Mouse (Mus musculus) spleen, adult 2 months (tissue): ENCODE measurements at regions not wholly inside any gene's neighbourhood (a gene's known extent, or its start where the extent isn't known, plus 50 kb on each side); places are given as distances from the start of the nearest gene placed in this dataset.

Source experiments
- DNase-seq, 2 experiments: peaks; one replicate each; pipeline versions ENCODE4 v3.0.0 to v3.0.0-alpha.2; 2012 to 2021; ENCODE audit warnings: low spot score in 2 of 2, low read depth in 1 of 2
- H3K27ac ChIP-seq: fragments of 200-500 bp; 2 replicates; pipeline ENCODE4 v1.5.1; 2012; ENCODE audit warnings: low read length, inconsistent platforms; ENCODE audit not compliant: insufficient read depth
- H3K27me3 ChIP-seq: fragments of 200-500 bp; 2 replicates; pipeline ENCODE4 v1.6.1; 2012; ENCODE audit warnings: mild to moderate bottlenecking, moderate library complexity, low read length, inconsistent platforms; ENCODE audit not compliant: control insufficient read depth, insufficient read depth
- H3K36me3 ChIP-seq: fragments of 200-500 bp; 2 replicates; pipeline ENCODE4 v1.6.1; 2012; ENCODE audit warnings: mild to moderate bottlenecking, low read length, inconsistent platforms; ENCODE audit not compliant: control insufficient read depth, insufficient read depth
- H3K4me1 ChIP-seq: fragments of 200-500 bp; 2 replicates; pipeline ENCODE4 v1.6.1; 2011; ENCODE audit warnings: inconsistent platforms; ENCODE audit not compliant: control insufficient read depth, insufficient read depth, insufficient read length
- H3K4me3 ChIP-seq: fragments of 200-500 bp; 2 replicates; pipeline ENCODE4 v1.5.1; 2011; ENCODE audit warnings: mild to moderate bottlenecking, inconsistent platforms; ENCODE audit not compliant: insufficient read depth, insufficient read length; ENCODE audit errors: extremely low read depth
- CTCF ChIP-seq: fragments of 200-500 bp; IDR thresholded peaks from 2 replicates; pipeline ENCODE4 v1.5.1; 2011; ENCODE audit warnings: mild to moderate bottlenecking, inconsistent platforms; ENCODE audit not compliant: insufficient read depth, insufficient read length, insufficient replicate concordance; ENCODE audit errors: extremely low read depth
- POLR2A ChIP-seq: fragments of 200-500 bp; IDR thresholded peaks from 2 replicates; pipeline ENCODE4 v1.6.1; 2011; ENCODE audit warnings: low read depth, low read length, inconsistent platforms
- WGBS: fragments of 180-500 bp; shearing (Covaris S2); methylation state at CpG from one replicate; pipeline ENCODE4 v1.1.7; 2018; 5-methylcytosine and 5-hydroxymethylcytosine counted together

DNA sequence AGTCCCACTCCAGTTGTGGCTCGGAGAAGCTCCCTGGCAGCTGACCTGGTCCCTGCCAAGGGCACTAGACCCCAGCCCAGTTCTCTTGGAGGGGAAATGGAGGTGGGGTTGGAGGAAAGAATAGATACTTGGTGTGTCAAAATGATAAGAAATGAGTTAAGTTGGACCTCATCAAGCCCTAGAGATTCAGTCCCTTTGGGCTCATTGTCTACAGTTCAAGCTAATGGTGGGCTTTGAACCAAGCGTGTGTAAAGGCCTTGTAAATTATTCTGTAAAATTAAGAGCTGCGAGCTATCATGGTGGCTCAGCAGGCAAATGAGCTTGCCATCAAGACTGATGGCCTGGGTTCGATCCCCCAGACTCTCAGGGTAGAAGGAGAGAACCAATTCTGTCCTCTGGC is 179.8 kb downstream of the Tfap2c start:
- TF ChIP-seq POLR2A: no peak
- no peak for TF ChIP-seq CTCF
- WGBS: 66% methylated on average over 4 of the region's 4 CpGs
- no peak for DNase-seq
- H3K27ac ChIP-seq: no peak overlapping the region
- H3K27me3 ChIP-seq: peaks cover 7% of the 10 kb centered on the region
- no peak overlapping the region for H3K4me3 ChIP-seq
- no peaks in the 10 kb centered on the region for H3K36me3 ChIP-seq
- H3K4me1 ChIP-seq: no peaks in the 10 kb centered on the region

DNA sequence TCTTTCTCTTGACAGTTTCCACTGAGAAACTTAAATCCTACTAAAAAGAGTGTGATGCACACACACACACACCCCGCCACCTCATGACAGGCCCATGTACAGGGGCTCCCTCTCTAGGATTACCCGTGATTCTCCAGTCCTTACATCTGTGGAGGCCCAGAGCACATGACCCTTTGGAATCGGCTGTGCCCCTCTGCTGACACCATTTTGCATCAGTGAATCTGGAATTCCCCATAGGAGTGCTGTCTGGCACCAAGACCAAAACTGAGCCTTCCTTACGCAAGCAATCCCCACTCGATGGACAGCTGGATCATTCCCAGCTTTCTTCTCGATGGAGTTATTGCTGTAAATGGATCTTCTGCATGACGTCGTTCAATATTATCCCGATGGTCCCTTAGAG is 180.3 kb downstream of the Tfap2c start:
- no peak overlapping the region for H3K27ac ChIP-seq
- no peak for DNase-seq
- WGBS: 63% methylated on average over 9 of the region's 9 CpGs
- peaks cover 7% of the 10 kb centered on the region for H3K27me3 ChIP-seq
- no peaks in the 10 kb centered on the region for H3K36me3 ChIP-seq
- H3K4me3 ChIP-seq: no peak overlapping the region
- TF ChIP-seq CTCF (no peak), POLR2A (no peak)
- no peaks in the 10 kb centered on the region for H3K4me1 ChIP-seq

DNA sequence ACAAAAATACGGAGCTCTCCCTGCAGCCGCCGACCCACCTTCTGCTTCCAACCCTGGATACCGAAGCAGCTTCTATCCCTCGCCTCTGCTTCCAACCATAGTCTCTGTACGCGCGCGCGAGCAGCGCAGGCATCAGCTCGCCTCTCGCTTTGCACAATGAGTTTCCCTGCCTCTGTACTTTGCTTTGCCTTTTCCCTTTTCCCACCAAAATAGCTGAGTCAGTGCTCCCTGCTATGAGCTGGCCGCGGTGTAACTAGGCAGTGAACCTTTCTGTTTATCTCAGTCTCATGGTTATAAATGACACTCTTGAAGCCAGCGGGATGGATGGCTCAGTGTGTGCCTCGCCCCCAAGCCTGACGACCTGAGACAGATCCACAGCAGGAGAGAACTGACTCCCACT is 182.0 kb downstream of the Tfap2c start:
- Histone ChIP-seq H3K36me3 (no peaks in the 10 kb centered on the region), H3K4me1 (no peaks in the 10 kb centered on the region), H3K4me3 (no peak overlapping the region), H3K27me3 (peaks cover 7% of the 10 kb centered on the region), H3K27ac (no peak overlapping the region)
- no peak for TF ChIP-seq CTCF
- TF ChIP-seq POLR2A: no peak
- DNase-seq: no peak
- WGBS: 10% methylated on average over 18 of the region's 18 CpGs

GRCm38 (mm10) chr2:172732453-172733210 is 183.2 kb downstream of the Tfap2c start:
- no peak for DNase-seq
- no peak overlapping the region for H3K4me3 ChIP-seq
- H3K4me1 ChIP-seq: no peaks in the 10 kb centered on the region
- no peak overlapping the region for H3K27ac ChIP-seq
- WGBS: 6% methylated on average over 19 of the region's 19 CpGs
- H3K27me3 ChIP-seq: peaks cover 7% of the 10 kb centered on the region; the same call in 1 of the 2 replicates
- no peaks in the 10 kb centered on the region for H3K36me3 ChIP-seq
- TF ChIP-seq POLR2A (no peak), CTCF (no peak)

DNA sequence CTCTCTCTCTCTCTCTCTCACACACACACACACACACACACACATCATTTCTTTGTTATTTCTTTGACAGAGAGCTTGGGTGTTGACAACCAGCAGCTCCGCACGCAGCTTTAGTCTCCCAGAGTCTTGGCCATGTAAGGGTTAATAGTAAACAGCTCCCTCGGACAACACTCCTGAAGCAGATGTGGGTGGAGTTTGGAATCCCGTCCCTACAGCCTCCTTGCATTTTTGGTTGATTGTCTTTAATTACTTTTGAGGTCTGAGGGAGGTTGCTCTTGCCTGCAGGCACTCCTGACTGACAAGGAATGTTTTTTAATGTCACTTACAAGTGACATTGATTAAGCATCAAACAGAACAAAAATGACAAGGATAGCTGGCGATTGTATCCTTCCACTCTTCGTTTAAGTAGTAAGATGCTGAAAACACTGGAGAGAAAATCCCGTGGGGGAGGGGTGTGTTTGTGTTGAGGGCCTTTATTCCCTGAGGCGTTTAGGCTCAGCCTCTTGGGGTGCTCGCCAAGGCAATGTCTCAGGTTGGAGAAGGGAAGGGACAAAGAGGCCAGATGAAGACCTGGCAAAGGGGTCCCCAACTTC is 184.1 kb downstream of the Tfap2c start:
- 12% methylated on average over 9 of the region's 9 CpGs for WGBS
- TF ChIP-seq CTCF: no peak
- no peak for TF ChIP-seq POLR2A
- H3K4me1 ChIP-seq: no peaks in the 10 kb centered on the region
- no peak overlapping the region for H3K27ac ChIP-seq
- no peaks in the 10 kb centered on the region for H3K36me3 ChIP-seq
- 0 out of 2 replicates have a peak, but pooled peaks cover 3% of the 10 kb centered on the region for H3K27me3 ChIP-seq
- no peak overlapping the region for H3K4me3 ChIP-seq
- DNase-seq: no peak

DNA sequence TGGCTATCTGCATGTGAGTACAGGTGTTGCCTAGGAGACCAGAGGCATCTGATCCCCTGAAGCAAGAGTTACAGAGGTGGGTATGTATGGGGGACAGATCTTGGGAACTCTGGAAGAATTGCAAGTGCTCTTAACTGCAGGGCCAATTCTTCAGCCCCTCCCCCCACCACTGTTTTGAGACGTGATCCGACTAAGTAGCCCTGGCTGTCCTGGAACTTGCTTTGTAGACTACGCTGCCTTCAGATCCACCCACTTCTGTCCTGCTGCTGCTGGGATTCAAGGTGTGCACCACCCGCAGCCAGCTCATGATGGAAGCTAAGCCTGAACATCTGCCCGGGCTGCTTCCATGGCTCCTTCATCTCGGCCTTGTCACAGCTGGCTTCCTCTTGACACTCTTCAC is 186.2 kb downstream of the Tfap2c start:
- H3K27ac ChIP-seq: no peak overlapping the region
- DNase-seq: no peak
- no peak for TF ChIP-seq POLR2A
- no peak for TF ChIP-seq CTCF
- 22% methylated on average over 6 of the region's 6 CpGs for whole genome bisulfite sequencing
- H3K4me3 ChIP-seq: no peak overlapping the region
- no peaks in the 10 kb centered on the region; the same call in 1 of the 2 replicates for H3K4me1 ChIP-seq
- no peaks in the 10 kb centered on the region for H3K36me3 ChIP-seq
- no peaks in the 10 kb centered on the region; the same call in 1 of the 2 replicates for H3K27me3 ChIP-seq

GRCm38 (mm10) chr2:172739041-172739491 is 189.7 kb downstream of the Tfap2c start:
- no peak for DNase-seq
- Histone ChIP-seq H3K36me3 (no peaks in the 10 kb centered on the region), H3K4me1 (no peaks in the 10 kb centered on the region; the same call in 1 of the 2 replicates), H3K4me3 (no peak overlapping the region), H3K27me3 (no peaks in the 10 kb centered on the region; the same call in 1 of the 2 replicates), H3K27ac (no peak overlapping the region)
- WGBS: 9% methylated on average over 11 of the region's 11 CpGs
- TF ChIP-seq POLR2A (no peak), CTCF (no peak)
